Comparison of ENCODE assay signal across 9 mouse cellular contexts in the genomic region with DNA sequence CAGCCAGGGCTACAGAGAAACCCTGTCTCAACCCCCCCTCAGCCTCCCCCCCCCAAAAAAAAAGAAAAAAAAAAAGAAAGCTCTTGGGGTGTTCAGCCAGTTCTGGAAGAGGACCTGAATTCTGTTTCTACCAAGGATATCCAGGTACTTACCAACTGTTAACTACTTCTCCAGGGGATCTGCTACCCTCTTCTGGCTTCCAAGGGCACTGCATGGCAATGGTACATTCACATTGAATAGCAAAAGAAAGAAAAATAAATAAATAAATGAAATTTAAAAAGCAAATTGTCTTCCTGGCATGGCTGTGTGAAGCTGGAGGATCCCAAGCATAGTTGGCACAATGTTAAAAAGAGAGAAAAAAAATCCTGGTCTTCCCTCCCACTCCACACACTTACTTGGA. TPM values are rescaled to one million over a fixed set of nuclear protein-coding genes. Genes with fewer than 3 reads are reported as not detected.
DNase-seq lines count a peak whose midpoint lies in the region; ATAC-seq and TF ChIP-seq lines count a peak whose summit lies in the region.
"Had no signal": no experiment of that assay in that cellular context is flagged by ENCODE, and none has a peak within 500 bp of the region (broad histone marks: within the 10 kb centered on the region; RNA-seq: fewer than 3 reads in every experiment).

No protein-coding gene starts in this region.

- H3K4me1 ChIP-seq in kidney, embryonic 14.5 days (ENCODE audit: control insufficient read depth, insufficient read depth, low read length): no peaks in the 10 kb centered on the region
- H3K4me1 ChIP-seq in ES-E14 (ENCODE audit: control insufficient read depth in 2 of 2, insufficient read depth in 2 of 2, low read length in 2 of 2, poor library complexity in 1 of 2): 0 out of 4 replicates have a peak, but pooled peaks cover 0 to under 1% of the 10 kb centered on the region in 2 experiments
- peaks cover under 1% of the 10 kb centered on the region for H3K4me1 ChIP-seq in midbrain, embryonic 16.5 days (ENCODE audit: control insufficient read depth, insufficient read depth, low read length)

- H3K27me3 ChIP-seq in kidney, embryonic 14.5 days (ENCODE audit: control insufficient read depth, insufficient read depth, low read length): no peaks in the 10 kb centered on the region
- no peaks in the 10 kb centered on the region for H3K27me3 ChIP-seq in midbrain, embryonic 16.5 days (ENCODE audit: control insufficient read depth, insufficient read depth, low read depth, low read length)

- in situ Hi-C loops in ES-E14 (cut with MboI; ENCODE audit: low sequenced_read_pairs in 2 of 2, unreplicated experiment in 2 of 2): no loop called here

- DNase-seq in kidney, adult 11 months: peak; percentile 77
- no peak for DNase-seq in ES-E14 (ENCODE audit: low read depth, low spot score)
- peak; percentile 44 for DNase-seq in c-Kit-positive CD71-negative TER-119-negative erythroid progenitor cells, embryonic 14.5 days (ENCODE audit: low read depth)
- peak; percentile 25 to 32 for DNase-seq in gastrocnemius, adult 8-10 months (ENCODE audit: low spot score in 2 of 2)
- peak; percentile 70 for DNase-seq in left cerebral cortex, postnatal 10 days (ENCODE audit: extremely low spot score in 1 of 2, low spot score in 2 of 2)
- DNase-seq in right cerebral cortex, postnatal 14 days: peak; percentile 71

- H3K9ac ChIP-seq in kidney, embryonic 14.5 days (ENCODE audit: low read depth, low read length): no peak overlapping the region
- no peak overlapping the region for H3K9ac ChIP-seq in ES-E14 (ENCODE audit: insufficient read depth, low read depth, low read length, poor library complexity, severe bottlenecking)
- H3K9ac ChIP-seq in midbrain, embryonic 16.5 days (ENCODE audit: low read depth, low read length): no peak overlapping the region

- ATAC-seq in kidney, embryonic 14.5 days (ENCODE audit: low FRiP score, low TSS enrichment): no peak
- no peak for ATAC-seq in midbrain, embryonic 16.5 days

- H3K4me3 ChIP-seq in kidney, embryonic 14.5 days (ENCODE audit: low read length): no peak overlapping the region
- no peak overlapping the region for H3K4me3 ChIP-seq in ES-E14 (ENCODE audit: insufficient read depth in 1 of 2, low read depth in 1 of 2, low read length in 2 of 2, poor library complexity in 1 of 2, severe bottlenecking in 1 of 2)
- no peak overlapping the region for H3K4me3 ChIP-seq in midbrain, embryonic 16.5 days (ENCODE audit: low read depth, low read length)

- H3K4me2 ChIP-seq in kidney, embryonic 14.5 days (replicated peaks; ENCODE audit: low read depth, low read length): no peak overlapping the region
- H3K4me2 ChIP-seq in midbrain, embryonic 16.5 days (ENCODE audit: low read length): no peak overlapping the region

- no peak overlapping the region for H3K27ac ChIP-seq in kidney, embryonic 14.5 days (ENCODE audit: low read depth, low read length)
- no peak overlapping the region for H3K27ac ChIP-seq in ES-E14 (ENCODE audit: insufficient read depth, low read depth, low read length, poor library complexity, severe bottlenecking)
- no peak overlapping the region for H3K27ac ChIP-seq in midbrain, embryonic 16.5 days (ENCODE audit: low read length)

- H3K9me3 ChIP-seq in kidney, embryonic 14.5 days (ENCODE audit: control insufficient read depth, low read length): no peaks in the 10 kb centered on the region
- no peaks in the 10 kb centered on the region for H3K9me3 ChIP-seq in ES-E14 (ENCODE audit: control insufficient read depth, insufficient read depth, low read depth, low read length)
- no peaks in the 10 kb centered on the region for H3K9me3 ChIP-seq in midbrain, embryonic 16.5 days (replicated peaks; ENCODE audit: control insufficient read depth, low read length, poor library complexity, severe bottlenecking)

- H3K36me3 ChIP-seq in kidney, embryonic 14.5 days (ENCODE audit: control insufficient read depth, insufficient read depth, low read length): no peaks in the 10 kb centered on the region
- H3K36me3 ChIP-seq in ES-E14 (ENCODE audit: control insufficient read depth, insufficient read depth, low read length, poor library complexity, severe bottlenecking): no peaks in the 10 kb centered on the region
- no peaks in the 10 kb centered on the region for H3K36me3 ChIP-seq in midbrain, embryonic 16.5 days (ENCODE audit: control insufficient read depth, insufficient read depth, low read length)

- intact Hi-C loops in left cerebral cortex, postnatal 10 days (cut with DNase I): no loop called here

TF ChIP-seq in ES-E14, 5 proteins besides CTCF, POLR2A, EP300 and RAD21:
- TF ChIP-seq ZC3H11A (IDR thresholded peaks at IDR 0.05; ENCODE audit: borderline replicate concordance, low read depth, low read length) (0 out of 2 replicates have a peak, but pooled peaks have one; percentile 30), ZNF384 (IDR thresholded peaks at IDR 0.05; ENCODE audit: low read depth, low read length) (no peak), HCFC1 (IDR thresholded peaks at IDR 0.05; ENCODE audit: borderline replicate concordance, insufficient read depth, low read length) (no peak), CHD2 (IDR thresholded peaks at IDR 0.05; ENCODE audit: low read depth, low read length) (no peak), MAFK (IDR thresholded peaks at IDR 0.05; ENCODE audit: insufficient read depth, low read depth, low read length) (no peak)
TF ChIP-seq in ES-E14: peak in this region for 1.

RNA-seq across cellular contexts. Expression of a gene that starts 4.3 kb away (rescaled TPM):
- polyA plus RNA-seq in kidney, embryonic 14.5 days (2014; fragmentation: Nextera tagmentation; extraction: Ambion mirVana): 14.1 and 24.4 TPM in 2 replicates
- 22.2 and 24.2 TPM in 2 replicates for total RNA-seq in ES-E14 (2012; rRNA removed)
- 1 to 10 TPM; 4.1 to 4.5 (median 4.2) TPM for total RNA-seq in gastrocnemius, adult 8-10 months (2022)
- 10 to 100 TPM; 16.2 to 17.5 TPM for total RNA-seq in left cerebral cortex, postnatal 10 days (2021)
- 13.3 and 13.7 TPM in 2 replicates for polyA plus RNA-seq in midbrain, embryonic 16.5 days (2015; fragmentation: Nextera tagmentation; extraction: Ambion mirVana)

RNA-seq across cellular contexts. Expression of a gene that starts 6.8 kb away (rescaled TPM):
- 0.19 and 0.53 TPM in 2 replicates for polyA plus RNA-seq in kidney, embryonic 14.5 days (2014; fragmentation: Nextera tagmentation; extraction: Ambion mirVana)
- 0.09 and 0.11 TPM in 2 replicates for total RNA-seq in ES-E14 (2012; rRNA removed)
- under 1 TPM in 2 of 4 experiments, not detected in 2; 0.16 to 0.19 TPM for total RNA-seq in gastrocnemius, adult 8-10 months (2022)
- total RNA-seq in left cerebral cortex, postnatal 10 days (2021): 1 to 10 TPM in 1 of 2 experiments, under 1 TPM in 1; 0.77 to 1.0 TPM
- polyA plus RNA-seq in midbrain, embryonic 16.5 days (2015; fragmentation: Nextera tagmentation; extraction: Ambion mirVana): 0.95 and 1.8 TPM in 2 replicates

RNA-seq across cellular contexts. Expression of a gene that starts 11.5 kb away (rescaled TPM):
- polyA plus RNA-seq in kidney, embryonic 14.5 days (2014; fragmentation: Nextera tagmentation; extraction: Ambion mirVana): not detected in 2 replicates
- total RNA-seq in ES-E14 (2012; rRNA removed): not detected in 2 replicates
- not detected for total RNA-seq in gastrocnemius, adult 8-10 months (2022)
- not detected for total RNA-seq in left cerebral cortex, postnatal 10 days (2021)
- not detected in 2 replicates for polyA plus RNA-seq in midbrain, embryonic 16.5 days (2015; fragmentation: Nextera tagmentation; extraction: Ambion mirVana)
- total RNA-seq: layer of hippocampus, postnatal 14 days had no signal

RNA-seq across cellular contexts. Expression of a gene that starts 21.9 kb away (rescaled TPM):
- polyA plus RNA-seq in kidney, embryonic 14.5 days (2014; fragmentation: Nextera tagmentation; extraction: Ambion mirVana): 56.3 and 66.3 TPM in 2 replicates
- 61.7 and 81.6 TPM in 2 replicates for total RNA-seq in ES-E14 (2012; rRNA removed)
- total RNA-seq in gastrocnemius, adult 8-10 months (2022): 100 to 1,000 TPM; 154 to 182 (median 168) TPM
- total RNA-seq in left cerebral cortex, postnatal 10 days (2021): 10 to 100 TPM; 51.8 to 52.9 TPM
- polyA plus RNA-seq in midbrain, embryonic 16.5 days (2015; fragmentation: Nextera tagmentation; extraction: Ambion mirVana): 63.3 and 66.8 TPM in 2 replicates

RNA-seq across cellular contexts. Expression of a gene that starts 55.8 kb away (rescaled TPM):
- 1.2 and 1.7 TPM in 2 replicates for polyA plus RNA-seq in kidney, embryonic 14.5 days (2014; fragmentation: Nextera tagmentation; extraction: Ambion mirVana)
- total RNA-seq in ES-E14 (2012; rRNA removed): 0.98 and 1.5 TPM in 2 replicates
- total RNA-seq in gastrocnemius, adult 8-10 months (2022): under 1 TPM in 2 of 4 experiments, not detected in 2; 0.54 to 0.76 TPM
- 1 to 10 TPM in 1 of 2 experiments, under 1 TPM in 1; 0.34 to 1.0 TPM for total RNA-seq in left cerebral cortex, postnatal 10 days (2021)
- polyA plus RNA-seq in midbrain, embryonic 16.5 days (2015; fragmentation: Nextera tagmentation; extraction: Ambion mirVana): 1.2 and 1.3 TPM in 2 replicates
